Mouse (Mus musculus) lung, adult 2 months (tissue): ENCODE results near the gene Gtf2ird1.

Experiments used
- CTCF ChIP-seq: fragments of 200-500 bp; IDR thresholded peaks from 2 replicates; pipeline ENCODE4 v1.5.1; 2011; ENCODE audit warnings: mild to moderate bottlenecking, low read length, control low read depth; ENCODE audit not compliant: insufficient read depth
- POLR2A ChIP-seq: fragments of 200-500 bp; IDR thresholded peaks from 2 replicates; pipeline ENCODE4 v1.6.1; 2011; ENCODE audit warnings: low read depth, mild to moderate bottlenecking, control low read depth, low read length, borderline replicate concordance; ENCODE audit errors: extremely low read depth

DNA sequence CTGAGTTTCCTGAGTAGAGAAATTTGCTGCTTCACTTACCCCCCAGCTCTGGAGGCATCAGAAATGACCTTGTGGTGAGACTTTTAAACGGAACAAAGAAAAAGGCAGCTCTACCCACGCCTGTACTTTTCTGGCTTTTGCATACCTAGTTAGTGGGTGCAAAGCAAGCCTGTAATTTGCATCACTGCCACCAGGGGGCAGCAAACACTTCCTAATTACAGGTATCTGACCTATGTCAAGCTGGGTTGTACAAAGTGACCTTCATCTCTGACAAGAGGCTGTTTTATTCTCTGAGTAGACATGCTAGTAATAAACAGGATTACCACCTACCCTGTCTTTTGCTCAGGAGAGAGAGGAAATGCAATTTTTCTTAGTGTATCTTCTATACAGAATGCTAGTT lies 71.4 kb downstream of the Gtf2ird1 start:
- TF ChIP-seq CTCF, result peak; percentile 38
- TF ChIP-seq POLR2A, result no peak
